Mouse (Mus musculus) testis, adult 2 months (tissue): ENCODE measurements at regions not wholly inside any gene's neighbourhood (a gene's known extent, or its start where the extent isn't known, plus 50 kb on each side); places are given as distances from the start of the nearest gene placed in this dataset.
"Not testable (repeated sequence)": the region's sequence is repeated elsewhere in the genome, so short reads cannot be mapped to it uniquely, and the experiment has no call there.

Source experiments
- H3K27ac ChIP-seq: fragments of 200-500 bp; 2 replicates; pipeline ENCODE4 v1.5.1; 2012; ENCODE audit warnings: low read depth, low read length; ENCODE audit not compliant: control insufficient read depth, insufficient read depth
- H3K27me3 ChIP-seq: fragments of 200-500 bp; 2 replicates; pipeline ENCODE4 v1.6.1; 2012; ENCODE audit warnings: mild to moderate bottlenecking, low read length, moderate library complexity; ENCODE audit not compliant: control insufficient read depth, insufficient read depth
- H3K36me3 ChIP-seq: fragments of 200-500 bp; 2 replicates; pipeline ENCODE4 v1.6.1; 2012; ENCODE audit warnings: mild to moderate bottlenecking, low read length; ENCODE audit not compliant: control insufficient read depth, insufficient read depth
- H3K4me1 ChIP-seq: fragments of 200-500 bp; 2 replicates; pipeline ENCODE4 v1.6.1; 2012; ENCODE audit warnings: low read length; ENCODE audit not compliant: control insufficient read depth, insufficient read depth
- H3K4me3 ChIP-seq: fragments of 200-500 bp; 2 replicates; pipeline ENCODE4 v1.5.1; 2012; ENCODE audit warnings: low read depth, mild to moderate bottlenecking, low read length, moderate library complexity, mixed read lengths; ENCODE audit not compliant: control insufficient read depth
- CTCF ChIP-seq: fragments of 200-500 bp; IDR thresholded peaks from 2 replicates; pipeline ENCODE4 v1.5.1; 2012; ENCODE audit warnings: low read depth, mild to moderate bottlenecking, inconsistent platforms, low read length, moderate library complexity; ENCODE audit not compliant: control insufficient read depth, insufficient read depth, insufficient replicate concordance
- POLR2A ChIP-seq: fragments of 200-500 bp; IDR thresholded peaks from 2 replicates; pipeline ENCODE4 v1.6.1; 2012; ENCODE audit warnings: low read depth, mild to moderate bottlenecking, inconsistent platforms, low read length, moderate library complexity; ENCODE audit not compliant: control insufficient read depth

- H3K4me3 ChIP-seq: no peak overlapping the region
- TF ChIP-seq POLR2A (no peak), CTCF (no peak)
- no peaks in the 10 kb centered on the region for H3K27me3 ChIP-seq
- H3K36me3 ChIP-seq: no peaks in the 10 kb centered on the region
- H3K4me1 ChIP-seq: no peaks in the 10 kb centered on the region
- H3K27ac ChIP-seq: no peak overlapping the region
Observed at GRCm38 (mm10) chr1:51577701-51578100, 99.5 kb upstream of the Nabp1 start.

GRCm38 (mm10) chr1:51572314-51573078 is 94.3 kb upstream of the Nabp1 start:
- Histone ChIP-seq H3K27ac (no peak overlapping the region), H3K4me3 (no peak overlapping the region), H3K36me3 (no peaks in the 10 kb centered on the region), H3K27me3 (no peaks in the 10 kb centered on the region), H3K4me1 (no peaks in the 10 kb centered on the region)
- no peak for TF ChIP-seq CTCF
- no peak for TF ChIP-seq POLR2A

- no peaks in the 10 kb centered on the region for H3K4me1 ChIP-seq
- TF ChIP-seq CTCF: no peak
- TF ChIP-seq POLR2A: no peak
- no peak overlapping the region for H3K27ac ChIP-seq
- no peak overlapping the region for H3K4me3 ChIP-seq
- no peaks in the 10 kb centered on the region for H3K27me3 ChIP-seq
- no peaks in the 10 kb centered on the region for H3K36me3 ChIP-seq
Observed at GRCm38 (mm10) chr1:51569625-51570024, 91.4 kb upstream of the Nabp1 start.

GRCm38 (mm10) chr1:51566170-51566649 is 88.0 kb upstream of the Nabp1 start:
- Histone ChIP-seq H3K4me3 (no peak overlapping the region), H3K36me3 (no peaks in the 10 kb centered on the region), H3K27me3 (no peaks in the 10 kb centered on the region), H3K27ac (no peak overlapping the region), H3K4me1 (no peaks in the 10 kb centered on the region)
- TF ChIP-seq POLR2A (no peak), CTCF (no peak)

- H3K4me3 ChIP-seq, H3K4me1 ChIP-seq, H3K27me3 ChIP-seq, H3K27ac ChIP-seq, H3K36me3 ChIP-seq: not testable (repeated sequence)
Observed at GRCm38 (mm10) chr1:51556616-51557015, 78.4 kb upstream of the Nabp1 start.

- no peaks in the 10 kb centered on the region for H3K4me1 ChIP-seq
- no peak for TF ChIP-seq CTCF
- no peak for TF ChIP-seq POLR2A
- H3K27me3 ChIP-seq: no peaks in the 10 kb centered on the region
- no peak overlapping the region for H3K27ac ChIP-seq
- no peak overlapping the region for H3K4me3 ChIP-seq
- no peaks in the 10 kb centered on the region for H3K36me3 ChIP-seq
Observed at GRCm38 (mm10) chr1:51553738-51554137, 75.5 kb upstream of the Nabp1 start.

GRCm38 (mm10) chr1:51551624-51552023 is 73.4 kb upstream of the Nabp1 start:
- H3K36me3 ChIP-seq: no peaks in the 10 kb centered on the region
- H3K27ac ChIP-seq: no peak overlapping the region
- TF ChIP-seq POLR2A (no peak), CTCF (no peak)
- no peaks in the 10 kb centered on the region for H3K4me1 ChIP-seq
- no peaks in the 10 kb centered on the region for H3K27me3 ChIP-seq
- H3K4me3 ChIP-seq: no peak overlapping the region

GRCm38 (mm10) chr1:51542801-51543200 is 64.6 kb upstream of the Nabp1 start:
- no peaks in the 10 kb centered on the region for H3K4me1 ChIP-seq
- TF ChIP-seq CTCF (no peak), POLR2A (no peak)
- no peaks in the 10 kb centered on the region for H3K36me3 ChIP-seq
- H3K4me3 ChIP-seq: no peak overlapping the region
- no peaks in the 10 kb centered on the region for H3K27me3 ChIP-seq
- no peak overlapping the region for H3K27ac ChIP-seq
